Mouse (Mus musculus) myocyte (in vitro differentiated cells): ENCODE results near the gene Glt28d2.
"Not testable (repeated sequence)": the region's sequence is repeated elsewhere in the genome, so short reads cannot be mapped to it uniquely, and the experiment has no call there.

Source experiments
- CEBPB ChIP-seq: IDR thresholded peaks from 2 replicates; pipeline ENCODE4 v1.6.1; 2011; ENCODE audit warnings: mild to moderate bottlenecking, moderate library complexity; ENCODE audit not compliant: poor library complexity, insufficient read depth, severe bottlenecking
- MAX ChIP-seq: IDR thresholded peaks from one replicate; pipeline ENCODE4 v1.6.1; 2011; ENCODE audit warnings: low read depth, mild to moderate bottlenecking, control low read depth
- MYOD1 ChIP-seq, 3 experiments: IDR thresholded peaks; one replicate each; pipeline ENCODE4 v1.6.1; 2011; ENCODE audit warnings: control low read depth in 2 of 3, low read depth in 2 of 3, mild to moderate bottlenecking in 2 of 3, moderate library complexity in 1 of 3; ENCODE audit not compliant: insufficient read length in 2 of 3, control insufficient read depth in 1 of 3
- POLR2A ChIP-seq: IDR thresholded peaks from one replicate; pipeline ENCODE4 v1.6.1; 2011; ENCODE audit warnings: low read depth, mild to moderate bottlenecking, control low read depth, moderate library complexity; ENCODE audit not compliant: insufficient read length
- POLR2AphosphoS2 ChIP-seq: IDR thresholded peaks from one replicate; pipeline ENCODE4 v1.6.1; 2011; ENCODE audit warnings: low read depth, control low read depth; ENCODE audit not compliant: insufficient read length
- REST ChIP-seq: IDR thresholded peaks from one replicate; pipeline ENCODE4 v1.6.1; 2011; ENCODE audit warnings: mild to moderate bottlenecking, control low read depth, moderate library complexity; ENCODE audit not compliant: insufficient read depth, insufficient read length
- TCF12 ChIP-seq: IDR thresholded peaks from one replicate; pipeline ENCODE4 v1.6.1; 2011; ENCODE audit warnings: mild to moderate bottlenecking, control low read depth; ENCODE audit not compliant: poor library complexity, insufficient read depth, severe bottlenecking

DNA sequence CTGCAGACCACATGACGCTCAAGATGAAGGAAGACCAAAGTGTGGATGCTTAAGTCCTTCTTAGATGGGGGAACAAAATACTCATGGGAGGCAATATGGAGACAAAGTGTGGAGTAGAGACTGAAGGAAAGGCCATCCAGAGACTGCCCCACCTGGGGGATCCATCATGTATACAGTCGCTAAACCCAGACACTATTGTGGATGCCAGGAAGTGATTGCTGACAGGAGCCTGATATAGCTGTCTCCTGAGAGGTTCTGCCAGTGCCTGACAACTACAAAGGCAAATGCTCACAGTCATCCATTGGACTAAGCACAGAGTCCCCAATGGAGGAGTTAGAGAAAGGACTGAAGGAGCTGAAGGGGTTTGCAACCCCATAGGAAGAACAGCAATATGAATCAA lies 33.4 kb upstream of the Glt28d2 start:
- not testable (repeated sequence) for TF ChIP-seq CEBPB; POLR2A; POLR2AphosphoS2; TCF12; MYOD1 (IDR thresholded peaks at IDR 0.05; ENCODE audit: control insufficient read depth in 1 of 3, insufficient read length in 2 of 3, low read depth in 2 of 3); MAX; REST
